Mouse (Mus musculus) neural tube, embryonic 11.5 days (tissue): Measurements from ENCODE around the gene Arsa. TPM values are rescaled to one million over a fixed set of nuclear protein-coding genes. Genes with fewer than 3 reads are reported as not detected.

ENCODE experiments used
- ATAC-seq: fragments of 200-750 bp; cut with Nextera tagmentation; 2 replicates; pipeline ENCODE4 v1.8.0; 2017; ENCODE audit warnings: moderate number of reproducible peaks, mild to moderate bottlenecking, moderate TSS enrichment, moderate library complexity; ENCODE audit not compliant: insufficient read depth, low FRiP score, low TSS enrichment
- DNase-seq: peaks from one replicate; pipeline ENCODE4 v3.0.0-alpha.2; 2015; ENCODE audit warnings: low spot score
- H3K27ac ChIP-seq: fragments of 300-500 bp; sonication (generic); 2 replicates; pipeline ENCODE4 v1.5.1; 2014; ENCODE audit warnings: low read depth, mild to moderate bottlenecking, low read length
- H3K27me3 ChIP-seq: fragments of 300-500 bp; sonication (generic); 2 replicates; pipeline ENCODE4 v1.6.1; 2014; ENCODE audit warnings: mild to moderate bottlenecking, low read length, mixed read lengths; ENCODE audit not compliant: control insufficient read depth, insufficient read depth
- H3K36me3 ChIP-seq: fragments of 300-500 bp; sonication (generic); 2 replicates; pipeline ENCODE4 v1.6.1; 2014; ENCODE audit warnings: mild to moderate bottlenecking, low read length, moderate library complexity, mixed read lengths; ENCODE audit not compliant: control insufficient read depth, insufficient read depth
- H3K4me1 ChIP-seq: fragments of 300-500 bp; sonication (generic); 2 replicates; pipeline ENCODE4 v1.6.1; 2014; ENCODE audit warnings: low read length, mixed read lengths; ENCODE audit not compliant: control insufficient read depth, insufficient read depth
- H3K4me2 ChIP-seq: fragments of 300-500 bp; sonication (generic); 2 replicates; pipeline ENCODE4 v1.6.1; 2014; ENCODE audit warnings: low read depth, mild to moderate bottlenecking, moderate library complexity
- H3K4me3 ChIP-seq: fragments of 300-500 bp; sonication (generic); 2 replicates; pipeline ENCODE4 v1.5.1; 2014; ENCODE audit warnings: low read depth, low read length
- H3K9ac ChIP-seq: fragments of 300-500 bp; sonication (generic); 2 replicates; pipeline ENCODE4 v1.6.1; 2014; ENCODE audit warnings: mild to moderate bottlenecking, low read length
- H3K9me3 ChIP-seq: fragments of 300-500 bp; sonication (generic); 2 replicates; pipeline ENCODE4 v1.6.1; 2016; ENCODE audit warnings: low read length; ENCODE audit not compliant: control insufficient read depth
- WGBS: fragments of 180-500 bp; shearing (Covaris S2); extraction: QIAGEN DNeasy Blood & Tissue Kit; methylation state at CpG from one replicate; pipeline ENCODE4 v1.1.7; 2014; 5-methylcytosine and 5-hydroxymethylcytosine counted together
- polyA plus RNA-seq: library from polyadenylated mRNA; unstranded; fragments of >200 nt; fragmentation: Nextera tagmentation; extraction: Ambion mirVana; gene quantifications from 2 replicates; pipeline ENCODE4 v1.2.1, GENCODE M21; 2014

Gene Arsa
- polyA plus RNA-seq, 1 experiment from 2014 or later, result 10.3 TPM

- Histone ChIP-seq H3K4me3 (peak overlapping the region; percentile 84), H3K27me3 (peaks cover 16% of the 10 kb centered on the region), H3K9ac (peak overlapping the region; percentile 39; the same call in 1 of the 2 replicates), H3K4me1 (peaks cover 7% of the 10 kb centered on the region), H3K4me2 (peak overlapping the region; percentile 65), H3K9me3 (no peaks in the 10 kb centered on the region), H3K36me3 (no peaks in the 10 kb centered on the region; the same call in 1 of the 2 replicates), H3K27ac (no peak overlapping the region)
- WGBS, result 3% methylated on average over 38 of the region's 41 CpGs
- DNase-seq (peak; percentile 44), ATAC-seq (no peak)
Observed at GRCm38 (mm10) chr15:89498049-89498960, 21.1 kb upstream of the Arsa start.

GRCm38 (mm10) chr15:89497391-89498048, 20.3 kb upstream of the Arsa start:
- no peak overlapping the region for H3K27ac ChIP-seq
- 31% methylated on average over 4 of the region's 4 CpGs for WGBS
- ATAC-seq, result no peak
- H3K27me3 ChIP-seq, result peaks cover 16% of the 10 kb centered on the region
- no peak overlapping the region; the same call in 1 of the 2 replicates for H3K9ac ChIP-seq
- peak; percentile 25 for DNase-seq
- H3K4me2 ChIP-seq, result no peak overlapping the region
- no peaks in the 10 kb centered on the region for H3K9me3 ChIP-seq
- H3K36me3 ChIP-seq, result no peaks in the 10 kb centered on the region
- H3K4me3 ChIP-seq, result no peak overlapping the region
- H3K4me1 ChIP-seq, result peaks cover 7% of the 10 kb centered on the region

- no peak overlapping the region for H3K4me3 ChIP-seq
- no peaks in the 10 kb centered on the region for H3K36me3 ChIP-seq
- no peak overlapping the region for H3K4me2 ChIP-seq
- peaks cover 16% of the 10 kb centered on the region for H3K27me3 ChIP-seq
- no peaks in the 10 kb centered on the region for H3K9me3 ChIP-seq
- ATAC-seq, result no peak
- no peak overlapping the region for H3K9ac ChIP-seq
- no peak overlapping the region for H3K27ac ChIP-seq
- H3K4me1 ChIP-seq, result peaks cover 7% of the 10 kb centered on the region
- 28% methylated on average over 2 of the region's 2 CpGs for WGBS
- DNase-seq, result no peak
Observed at GRCm38 (mm10) chr15:89496841-89497240, 19.6 kb upstream of the Arsa start.

GRCm38 (mm10) chr15:89496131-89496530, 18.9 kb upstream of the Arsa start:
- no peak for DNase-seq
- Histone ChIP-seq H3K4me1 (peaks cover 7% of the 10 kb centered on the region), H3K27me3 (peaks cover 16% of the 10 kb centered on the region), H3K4me3 (no peak overlapping the region), H3K9ac (no peak overlapping the region; the same call in 1 of the 2 replicates), H3K36me3 (no peaks in the 10 kb centered on the region), H3K9me3 (no peaks in the 10 kb centered on the region), H3K27ac (no peak overlapping the region), H3K4me2 (no peak overlapping the region)
- no peak for ATAC-seq
- 37% methylated on average over 4 of the region's 4 CpGs for WGBS

- ATAC-seq (no peak), DNase-seq (no peak)
- Histone ChIP-seq H3K27me3 (peaks cover 16% of the 10 kb centered on the region), H3K27ac (no peak overlapping the region), H3K9me3 (no peaks in the 10 kb centered on the region), H3K36me3 (no peaks in the 10 kb centered on the region), H3K4me1 (peaks cover 7% of the 10 kb centered on the region), H3K4me2 (no peak overlapping the region), H3K9ac (no peak overlapping the region), H3K4me3 (no peak overlapping the region)
- WGBS, result 80% methylated on average over 4 of the region's 4 CpGs
Observed at GRCm38 (mm10) chr15:89494970-89495369, 17.7 kb upstream of the Arsa start.

GRCm38 (mm10) chr15:89488611-89489117, 11.4 kb upstream of the Arsa start:
- H3K27me3 ChIP-seq, result no peaks in the 10 kb centered on the region
- no peaks in the 10 kb centered on the region for H3K4me1 ChIP-seq
- no peaks in the 10 kb centered on the region for H3K36me3 ChIP-seq
- no peak overlapping the region for H3K4me3 ChIP-seq
- no peak for DNase-seq
- H3K9ac ChIP-seq, result no peak overlapping the region
- no peak overlapping the region for H3K4me2 ChIP-seq
- 53% methylated on average over 14 of the region's 14 CpGs for WGBS
- no peak overlapping the region for H3K27ac ChIP-seq
- H3K9me3 ChIP-seq, result no peaks in the 10 kb centered on the region
- no peak for ATAC-seq

- Histone ChIP-seq H3K9ac (no peak overlapping the region), H3K4me2 (no peak overlapping the region), H3K27me3 (no peaks in the 10 kb centered on the region), H3K9me3 (no peaks in the 10 kb centered on the region), H3K36me3 (no peaks in the 10 kb centered on the region), H3K27ac (no peak overlapping the region), H3K4me1 (no peaks in the 10 kb centered on the region), H3K4me3 (no peak overlapping the region)
- 85% methylated on average over 12 of the region's 12 CpGs for WGBS
- DNase-seq, result no peak
- no peak for ATAC-seq
Observed at GRCm38 (mm10) chr15:89488182-89488581, 11.0 kb upstream of the Arsa start.

- Histone ChIP-seq H3K4me2 (no peak overlapping the region), H3K27ac (no peak overlapping the region), H3K4me3 (no peak overlapping the region), H3K27me3 (no peaks in the 10 kb centered on the region), H3K9ac (no peak overlapping the region), H3K4me1 (peaks cover 4% of the 10 kb centered on the region), H3K9me3 (no peaks in the 10 kb centered on the region), H3K36me3 (no peaks in the 10 kb centered on the region)
- DNase-seq, result no peak
- WGBS, result 86% methylated on average over 8 of the region's 8 CpGs
- no peak for ATAC-seq
Observed at GRCm38 (mm10) chr15:89480584-89480983, 3.4 kb upstream of the Arsa start.
